Mouse (Mus musculus) macrophage (primary cell): ENCODE data around the gene BC049352. TPM values are rescaled to one million over a fixed set of nuclear protein-coding genes. Genes with fewer than 3 reads are reported as not detected.

Source experiments
- H3K27ac ChIP-seq: fragments of 350-480 bp; formaldehyde crosslinking; 2 replicates; pipeline ENCODE4 v1.9.0; 2021
- H3K36me3 ChIP-seq: fragments of 350-480 bp; formaldehyde crosslinking; 2 replicates; pipeline ENCODE4 v1.9.0; 2021; ENCODE audit errors: inconsistent target
- H3K4me3 ChIP-seq: fragments of 350-480 bp; formaldehyde crosslinking; 2 replicates; pipeline ENCODE4 v1.9.0; 2021; ENCODE audit errors: inconsistent target
- H3K79me2 ChIP-seq: fragments of 350-480 bp; formaldehyde crosslinking; 2 replicates; pipeline ENCODE4 v1.9.0; 2021; ENCODE audit errors: inconsistent target
- WGBS: methylation state at CpG from one replicate; pipeline ENCODE4 v1.1.7; 2026; ENCODE audit warnings: inconsistent platforms; ENCODE audit not compliant: missing documents; 5-methylcytosine and 5-hydroxymethylcytosine counted together
- polyA plus RNA-seq: library from polyadenylated mRNA; stranded (reverse); fragments of 250-400 nt; gene quantifications from 3 replicates; pipeline ENCODE4 v1.2.4, GENCODE M21; 2018; ENCODE audit warnings: inconsistent platforms

BC049352 gene
- polyA plus RNA-seq, 1 experiment from 2014 or later = 0.98 TPM

- H3K79me2 ChIP-seq = no peaks in the 10 kb centered on the region
- H3K27ac ChIP-seq = no peak overlapping the region
- H3K36me3 ChIP-seq = no peaks in the 10 kb centered on the region
- WGBS = 93% methylated on average over 1 of the region's 1 CpGs
- H3K4me3 ChIP-seq = no peak overlapping the region
Measured at GRCm38 (mm10) chr9:45171073-45171610, 10.7 kb upstream of the BC049352 start.

DNA sequence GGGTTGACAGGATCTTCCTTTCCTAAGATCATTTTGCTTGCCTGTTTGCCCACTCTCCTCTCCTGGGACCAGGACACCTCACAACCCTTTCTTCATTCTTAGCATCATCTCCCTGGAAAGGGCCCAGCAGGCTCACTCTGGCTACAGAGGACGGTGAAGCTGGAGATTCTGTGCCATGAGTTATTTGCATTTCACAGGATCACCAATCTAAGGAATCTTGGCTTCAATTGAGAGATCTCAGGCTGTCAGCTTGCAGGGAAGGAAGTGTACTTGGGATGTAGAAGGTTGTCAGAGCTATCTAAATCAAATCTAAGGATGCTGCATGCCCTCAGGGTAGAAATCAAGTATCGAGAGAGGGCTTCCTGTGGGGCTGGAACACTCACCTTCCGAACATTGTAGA lies 8.3 kb upstream of the BC049352 start:
- Histone ChIP-seq H3K27ac (no peak overlapping the region), H3K36me3 (no peaks in the 10 kb centered on the region), H3K4me3 (no peak overlapping the region), H3K79me2 (no peaks in the 10 kb centered on the region)
- 92% methylated on average over 3 of the region's 3 CpGs for whole genome bisulfite sequencing

DNA sequence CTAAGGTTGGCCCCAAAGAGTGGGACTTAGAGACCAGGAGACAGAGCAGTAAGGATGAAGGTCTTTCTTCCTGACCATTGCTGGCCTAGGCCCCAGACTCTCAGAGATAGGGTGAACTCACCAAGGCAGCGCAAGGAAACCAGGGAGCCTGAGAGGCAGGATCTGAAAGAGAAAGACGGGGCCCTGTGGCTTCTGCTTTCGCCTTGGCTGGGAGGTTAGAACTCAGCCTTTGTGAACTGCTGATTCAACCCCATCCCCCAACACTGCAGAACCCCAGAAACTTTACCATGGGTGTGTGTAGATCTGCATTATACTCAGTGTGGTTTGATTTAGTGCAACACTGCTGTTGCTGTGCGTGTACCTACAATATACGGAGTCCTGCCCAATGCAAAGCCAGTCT lies 2.5 kb upstream of the BC049352 start:
- 0 out of 2 replicates have a peak overlapping the region, but pooled peaks have one; percentile 4 for H3K27ac ChIP-seq
- no peaks in the 10 kb centered on the region for H3K36me3 ChIP-seq
- no peaks in the 10 kb centered on the region for H3K79me2 ChIP-seq
- no peak overlapping the region for H3K4me3 ChIP-seq
- WGBS = 36% methylated on average over 4 of the region's 5 CpGs

- Histone ChIP-seq H3K79me2 (no peaks in the 10 kb centered on the region), H3K27ac (no peak overlapping the region; the same call in 1 of the 2 replicates), H3K36me3 (no peaks in the 10 kb centered on the region), H3K4me3 (no peak overlapping the region)
- WGBS = 24% methylated on average over 3 of the region's 3 CpGs
Measured at GRCm38 (mm10) chr9:45182521-45182920, 714 bp downstream of the BC049352 start.

- no peak overlapping the region for H3K4me3 ChIP-seq
- H3K27ac ChIP-seq = no peak overlapping the region
- no peaks in the 10 kb centered on the region for H3K79me2 ChIP-seq
- WGBS = 86% methylated on average over 6 of the region's 6 CpGs
- H3K36me3 ChIP-seq = no peaks in the 10 kb centered on the region
Measured at GRCm38 (mm10) chr9:45183266-45183665, 1.5 kb downstream of the BC049352 start.

GRCm38 (mm10) chr9:45185250-45185649 lies 3.4 kb downstream of the BC049352 start:
- WGBS = 57% methylated on average over 4 of the region's 4 CpGs
- H3K27ac ChIP-seq = no peak overlapping the region
- no peaks in the 10 kb centered on the region for H3K79me2 ChIP-seq
- H3K36me3 ChIP-seq = no peaks in the 10 kb centered on the region
- H3K4me3 ChIP-seq = no peak overlapping the region

DNA sequence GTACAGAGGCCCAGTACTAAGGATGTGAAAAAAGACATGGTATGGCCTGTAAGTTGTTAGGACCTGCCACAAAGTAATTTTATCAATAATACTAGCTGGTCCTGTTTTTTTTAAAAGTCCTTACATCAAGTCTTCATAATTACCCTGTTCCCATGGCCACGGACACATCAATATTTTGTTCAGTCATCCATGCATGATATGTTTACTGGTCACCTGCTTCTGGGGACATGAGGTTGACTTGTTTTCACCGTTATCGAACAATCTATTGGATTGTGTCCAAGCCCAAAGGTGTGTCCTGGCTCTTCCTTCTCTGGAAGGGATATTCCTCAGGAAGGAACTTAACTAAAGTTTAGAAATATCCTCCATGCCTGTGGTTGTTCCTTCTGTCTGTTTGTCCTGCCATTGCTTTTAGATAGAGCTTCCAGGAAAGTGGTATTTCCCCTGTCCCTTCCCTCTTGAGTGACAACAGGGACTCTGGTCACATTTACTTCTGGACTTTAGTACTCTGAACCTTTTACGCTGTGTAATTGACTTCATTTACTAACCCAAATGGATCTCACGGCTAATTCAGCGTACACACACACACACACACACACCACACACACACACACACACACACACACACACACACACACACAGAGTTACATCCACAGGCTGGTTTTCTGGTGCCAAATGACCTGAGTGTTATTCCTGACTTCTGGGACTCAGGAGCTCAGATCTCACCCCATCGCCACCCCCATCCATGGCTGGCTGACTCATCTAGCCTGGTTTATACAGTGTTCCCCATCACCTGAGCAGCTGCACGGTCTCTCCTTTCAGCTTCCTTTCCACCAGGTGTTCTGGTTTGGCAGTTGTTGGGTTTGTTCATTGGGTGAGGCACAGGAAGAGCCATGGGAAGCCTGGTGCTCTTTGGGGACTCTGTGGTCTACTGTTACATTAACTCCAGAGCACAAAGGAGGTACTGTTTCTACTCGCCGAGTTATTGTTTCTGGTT lies 7.1 kb downstream of the BC049352 start:
- no peaks in the 10 kb centered on the region for H3K36me3 ChIP-seq
- no peak overlapping the region for H3K27ac ChIP-seq
- no peak overlapping the region for H3K4me3 ChIP-seq
- H3K79me2 ChIP-seq = no peaks in the 10 kb centered on the region
- WGBS = 67% methylated on average over 10 of the region's 10 CpGs

DNA sequence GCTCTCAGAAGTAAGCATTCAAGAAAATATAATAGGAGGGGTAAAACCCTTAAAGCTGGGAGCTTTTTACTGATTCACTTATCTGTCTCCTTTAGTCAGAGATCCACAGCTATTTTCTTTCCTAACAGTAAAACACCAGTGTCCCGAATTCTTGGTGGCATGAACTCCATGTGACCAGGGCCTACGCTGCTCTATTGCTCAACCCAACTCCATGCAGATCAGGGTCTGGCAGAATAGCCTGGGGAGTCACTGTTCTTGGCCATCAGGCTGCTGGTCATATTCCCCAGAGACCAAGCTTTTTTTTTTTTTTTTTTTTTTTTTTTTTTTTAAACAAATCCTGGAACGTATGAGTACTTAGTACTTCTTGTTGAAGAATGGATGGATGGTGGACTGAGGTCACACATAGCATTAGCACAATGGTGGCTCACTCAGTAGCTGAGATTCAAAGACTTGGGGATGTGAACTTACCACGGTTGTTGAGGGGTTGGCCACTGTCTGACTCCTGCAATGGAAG lies 7.9 kb downstream of the BC049352 start:
- no peaks in the 10 kb centered on the region for H3K36me3 ChIP-seq
- no peaks in the 10 kb centered on the region for H3K79me2 ChIP-seq
- H3K4me3 ChIP-seq = no peak overlapping the region
- WGBS = 73% methylated on average over 4 of the region's 4 CpGs
- no peak overlapping the region for H3K27ac ChIP-seq

DNA sequence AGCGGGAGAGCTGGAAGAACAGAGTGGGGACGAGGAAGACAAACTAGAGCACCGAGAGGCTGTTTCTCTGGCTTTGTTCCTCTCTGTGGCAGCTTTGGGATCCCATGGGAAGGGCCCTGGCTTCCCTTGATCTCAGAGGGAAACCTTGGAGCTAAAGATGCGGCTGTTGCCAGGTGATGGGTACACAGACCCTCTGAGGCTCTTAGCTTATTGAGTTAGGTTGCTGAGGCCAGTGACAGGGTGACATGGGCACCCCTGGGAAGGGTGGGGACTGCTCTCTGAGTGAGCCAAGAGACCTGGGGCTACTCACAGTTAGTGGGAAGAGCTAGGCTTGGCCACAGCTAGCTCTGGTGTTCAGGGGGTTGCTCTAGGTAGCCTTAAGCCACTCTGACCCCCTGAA lies 13.7 kb downstream of the BC049352 start:
- no peaks in the 10 kb centered on the region for H3K36me3 ChIP-seq
- no peak overlapping the region for H3K27ac ChIP-seq
- no peak overlapping the region for H3K4me3 ChIP-seq
- H3K79me2 ChIP-seq = no peaks in the 10 kb centered on the region
- WGBS = 96% methylated on average over 4 of the region's 4 CpGs

DNA sequence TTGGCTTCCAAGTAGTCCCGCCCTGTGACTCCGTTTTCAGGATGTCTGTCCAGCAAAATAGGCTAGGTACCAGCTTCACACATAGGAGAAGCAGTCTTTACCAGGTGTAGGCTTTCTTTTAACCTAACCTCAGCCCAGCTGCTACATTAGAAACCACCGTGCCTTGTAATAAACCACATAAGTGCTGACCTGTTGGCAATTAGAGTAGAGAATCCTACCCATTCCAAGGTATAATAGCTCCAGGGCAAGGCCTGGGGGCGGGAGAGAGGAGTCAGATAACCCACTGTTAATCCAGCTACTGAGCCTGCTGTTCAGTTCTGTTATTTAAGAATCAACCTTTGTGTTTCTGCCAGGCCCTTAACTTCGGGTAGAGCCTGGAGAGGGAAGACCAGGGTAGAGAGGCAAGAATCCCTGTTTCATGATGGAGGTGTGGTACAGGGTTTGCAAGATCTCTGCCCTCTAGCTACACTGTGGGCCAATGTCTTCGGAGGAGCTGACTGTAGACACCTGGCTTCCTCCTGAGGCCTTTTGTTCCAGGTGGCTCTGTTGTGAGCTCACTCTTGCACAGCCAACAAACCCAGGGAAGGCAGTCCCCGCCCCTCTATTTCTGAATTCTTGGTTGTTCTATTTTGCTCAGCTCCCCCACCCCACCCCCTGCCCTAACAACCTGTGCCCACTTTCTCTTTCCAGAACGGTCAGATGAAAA lies 14.5 kb downstream of the BC049352 start:
- no peak overlapping the region for H3K27ac ChIP-seq

DNA sequence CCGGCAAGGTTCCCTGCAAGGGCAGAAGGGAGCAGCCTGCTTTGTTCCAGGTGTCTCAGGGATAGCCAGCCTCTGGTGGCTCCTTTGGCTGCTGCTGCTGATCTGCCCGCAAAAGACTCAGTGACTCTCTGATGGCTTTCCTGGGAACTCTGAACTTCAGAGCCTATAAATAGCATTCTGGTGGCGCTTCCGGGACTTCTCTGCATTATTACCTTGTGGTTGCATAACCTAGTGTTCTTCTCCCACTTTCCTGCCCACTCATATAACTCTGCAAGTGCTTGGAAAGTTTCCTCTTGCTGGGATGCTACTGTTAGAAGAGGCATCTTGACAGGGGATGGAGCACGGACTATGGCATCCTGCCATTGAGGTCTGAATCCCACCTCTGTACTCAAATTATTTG lies 15.7 kb downstream of the BC049352 start:
- Histone ChIP-seq H3K79me2 (no peaks in the 10 kb centered on the region), H3K27ac (no peak overlapping the region), H3K36me3 (no peaks in the 10 kb centered on the region), H3K4me3 (no peak overlapping the region)
- WGBS = 83% methylated on average over 5 of the region's 5 CpGs

More for the DNA sequence above, 14.5 kb downstream of the BC049352 start:
- Histone ChIP-seq H3K36me3 (no peaks in the 10 kb centered on the region), H3K4me3 (no peak overlapping the region), H3K79me2 (no peaks in the 10 kb centered on the region)
- WGBS = 92% methylated on average over 7 of the region's 8 CpGs

DNA sequence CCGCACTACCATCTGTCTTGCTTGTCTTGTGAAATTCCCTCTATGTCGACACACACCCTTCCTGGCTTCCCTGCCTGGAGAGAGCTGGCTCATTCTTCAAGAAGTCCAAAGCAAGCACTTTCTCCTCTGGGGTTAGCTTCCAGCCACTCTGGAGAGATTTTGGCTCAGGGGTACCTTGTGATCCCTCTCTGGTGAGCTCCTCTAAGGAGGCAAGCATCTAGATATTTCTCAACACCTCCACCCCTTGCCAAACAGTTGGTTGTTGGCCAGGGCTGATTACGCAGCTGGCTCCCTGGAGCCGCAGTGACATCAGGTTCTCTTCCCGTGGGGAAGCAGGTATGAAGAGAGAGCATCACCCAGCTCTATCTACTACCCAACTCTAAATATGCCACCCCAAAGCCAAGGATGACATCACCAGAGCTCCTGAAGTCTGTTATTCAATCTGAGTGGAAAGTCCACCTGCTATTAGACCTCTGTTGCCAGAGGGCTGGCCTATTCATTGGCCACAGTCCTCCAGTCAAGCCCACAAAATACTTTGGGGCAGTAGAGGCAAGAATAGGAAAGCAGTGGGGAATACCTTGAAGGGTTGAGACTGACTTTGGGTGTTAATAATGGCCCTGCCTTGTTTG lies 19.6 kb downstream of the BC049352 start:
- Histone ChIP-seq H3K79me2 (no peaks in the 10 kb centered on the region), H3K4me3 (no peak overlapping the region), H3K36me3 (no peaks in the 10 kb centered on the region), H3K27ac (no peak overlapping the region)
- 50% methylated on average over 5 of the region's 5 CpGs for WGBS

DNA sequence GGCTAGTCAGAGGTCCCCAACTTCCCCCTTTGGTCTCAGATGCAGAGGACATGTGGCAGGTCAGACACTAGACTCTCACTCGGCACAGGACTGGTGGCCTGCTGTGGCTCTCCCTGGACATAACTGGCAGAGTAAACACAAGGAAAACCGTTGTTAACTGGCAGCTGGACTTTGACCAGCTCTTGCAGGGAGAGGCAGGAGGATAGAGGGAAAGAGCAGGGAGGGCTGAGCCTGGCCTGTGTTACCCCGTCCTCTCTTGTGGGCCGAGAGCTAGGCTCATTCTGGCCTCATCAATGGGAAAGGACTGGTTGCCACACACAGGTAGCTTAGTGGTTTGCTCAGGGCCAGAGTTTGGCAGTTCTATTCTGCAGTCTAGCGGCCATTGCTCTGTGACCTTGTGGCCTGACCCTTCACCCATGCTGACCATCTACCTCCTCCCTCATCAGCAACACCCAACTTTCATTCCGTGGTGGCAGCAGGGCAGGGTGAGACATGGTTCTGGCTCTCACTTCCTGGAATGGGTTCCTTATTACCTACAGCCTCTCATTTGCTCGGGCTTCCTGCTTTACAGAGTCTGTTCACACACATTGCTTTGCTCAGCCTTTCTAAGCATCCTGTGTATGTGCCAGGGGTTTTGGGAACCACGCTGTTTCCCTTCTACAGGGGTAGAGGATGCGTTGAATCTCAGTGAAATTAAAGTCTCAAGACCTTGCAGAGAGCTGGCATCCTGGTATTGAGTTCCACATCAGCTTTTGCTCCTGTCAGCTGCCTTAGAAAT lies 20.4 kb downstream of the BC049352 start:
- no peak overlapping the region for H3K27ac ChIP-seq
- no peak overlapping the region for H3K4me3 ChIP-seq
- WGBS = 49% methylated on average over 9 of the region's 9 CpGs
- H3K36me3 ChIP-seq = no peaks in the 10 kb centered on the region
- no peaks in the 10 kb centered on the region for H3K79me2 ChIP-seq
